Mouse (Mus musculus) right cerebral cortex, postnatal 36 days (tissue): ENCODE measurements around the gene Syt10.
"Not testable (repeated sequence)": the region's sequence is repeated elsewhere in the genome, so short reads cannot be mapped to it uniquely, and the experiment has no call there.

Source experiments
- DNase-seq, 2 experiments: peaks; one replicate each; pipeline ENCODE4 v3.0.0; 2022; ENCODE audit warnings: low spot score in 2 of 2, mixed read lengths in 1 of 2

Gene Syt10

DNA sequence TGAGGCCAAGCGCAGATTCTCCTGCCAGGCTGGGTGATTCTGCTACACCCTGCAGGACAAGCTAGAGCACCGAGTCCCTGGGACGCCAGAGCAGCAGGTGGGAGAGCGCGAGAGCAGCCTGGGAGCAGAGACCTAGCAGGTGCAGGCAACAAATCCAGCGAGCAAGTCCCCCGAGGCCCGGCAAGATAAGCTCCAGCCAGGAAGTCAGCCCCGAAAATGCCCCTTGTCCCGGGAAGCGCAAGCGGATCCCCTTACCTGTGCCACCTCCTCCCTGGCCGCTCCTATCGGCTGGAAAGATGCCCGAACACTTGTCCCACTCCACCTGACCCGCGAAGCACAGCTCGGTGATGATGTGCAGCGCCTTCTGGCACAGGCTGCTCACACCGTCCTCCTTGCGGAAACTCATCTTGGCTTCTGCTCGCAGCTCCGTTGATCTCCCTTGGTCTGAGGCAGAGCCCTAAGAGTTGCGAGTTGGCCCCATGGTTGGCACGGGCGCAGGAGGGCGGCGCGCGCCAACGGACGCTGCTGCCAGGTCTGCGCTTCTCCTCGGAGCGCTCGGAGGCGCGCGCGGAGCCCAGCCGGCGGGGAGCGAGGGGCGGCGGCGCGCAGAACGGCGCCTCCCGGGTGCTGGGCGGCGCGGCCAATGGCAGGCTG lies at the start of gene Syt10:
Syt10 (minus strand) TSS at position 497 of the 654 bp plus-strand sequence.
- peak; percentile 6 to 9 for DNase-seq

DNA sequence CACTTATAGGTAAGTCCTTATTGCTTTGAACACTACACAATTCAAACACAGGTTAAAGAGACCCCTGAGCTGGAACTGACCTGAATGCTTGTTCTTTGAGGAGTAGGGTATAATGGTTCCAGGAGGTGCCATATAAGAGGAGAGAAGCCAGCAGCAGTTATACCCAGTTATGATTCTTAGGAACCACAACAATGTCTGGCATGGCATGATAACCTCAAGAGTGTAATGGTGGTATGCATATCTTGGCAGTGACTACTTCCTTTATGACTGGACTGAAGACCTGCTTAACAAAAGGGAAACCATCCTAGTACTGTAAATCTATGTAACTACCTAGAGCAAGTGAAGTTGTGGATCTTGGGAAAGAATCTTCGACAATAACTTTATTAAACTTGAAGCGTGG lies 42.1 kb upstream of the Syt10 start:
- no peak for DNase-seq

DNA sequence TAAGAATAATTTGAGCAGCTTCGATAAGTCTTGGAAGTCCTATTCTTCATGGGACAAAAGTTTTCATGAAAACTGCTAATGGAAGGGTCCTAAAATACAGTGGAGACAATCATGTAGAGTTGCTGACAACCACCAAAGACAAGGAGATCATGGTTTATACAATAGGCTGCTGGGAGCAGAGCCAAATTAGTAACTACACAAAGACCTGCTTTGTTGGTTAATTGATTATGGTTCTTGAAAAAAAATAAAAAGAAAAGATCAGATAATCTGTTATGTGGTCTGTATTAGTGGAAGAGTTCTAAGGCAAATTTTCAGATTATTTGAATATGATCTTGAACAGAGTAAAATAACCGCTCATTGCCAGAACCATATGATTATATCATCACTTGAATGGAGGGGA lies 37.3 kb upstream of the Syt10 start:
- DNase-seq: no peak

DNA sequence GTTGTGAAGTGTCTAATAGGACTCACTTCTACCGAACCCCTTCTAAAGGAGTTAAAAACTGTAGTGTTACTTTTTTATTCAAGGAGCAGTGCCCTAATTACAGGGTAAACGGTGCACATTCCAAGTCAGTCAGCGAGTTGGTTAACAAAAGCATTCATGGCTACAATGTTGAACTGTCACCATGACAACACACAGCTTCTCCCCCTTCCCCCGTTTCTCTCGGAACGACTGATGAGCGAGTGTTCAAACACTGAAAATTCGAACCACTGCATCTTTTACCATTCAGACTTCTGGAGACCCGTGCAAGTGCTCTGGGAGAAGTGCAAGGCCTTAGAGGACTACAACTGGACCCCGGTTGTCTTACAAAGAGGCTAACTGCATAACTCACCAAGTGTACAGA lies 25.6 kb downstream of the Syt10 start:
- no peak for DNase-seq

DNA sequence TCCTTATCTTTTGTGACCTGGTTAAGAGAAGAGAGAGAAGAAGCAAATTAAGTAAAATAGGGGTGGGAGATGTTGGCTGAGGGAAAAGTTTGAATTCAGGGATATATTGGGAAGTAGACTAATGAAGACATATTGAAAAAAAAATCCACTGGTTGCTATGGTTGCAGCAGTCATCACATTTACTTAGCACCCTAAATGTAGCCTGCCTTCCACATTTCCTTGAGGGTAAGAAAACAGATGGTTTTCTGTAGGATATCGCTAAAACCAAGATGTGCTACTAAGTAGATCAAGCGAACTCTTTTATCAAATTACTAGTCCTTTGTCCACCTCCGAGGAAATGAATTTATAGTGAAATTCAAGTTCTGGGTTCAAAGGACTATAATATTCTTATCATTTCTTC lies 37.2 kb downstream of the Syt10 start:
- DNase-seq: no peak

DNA sequence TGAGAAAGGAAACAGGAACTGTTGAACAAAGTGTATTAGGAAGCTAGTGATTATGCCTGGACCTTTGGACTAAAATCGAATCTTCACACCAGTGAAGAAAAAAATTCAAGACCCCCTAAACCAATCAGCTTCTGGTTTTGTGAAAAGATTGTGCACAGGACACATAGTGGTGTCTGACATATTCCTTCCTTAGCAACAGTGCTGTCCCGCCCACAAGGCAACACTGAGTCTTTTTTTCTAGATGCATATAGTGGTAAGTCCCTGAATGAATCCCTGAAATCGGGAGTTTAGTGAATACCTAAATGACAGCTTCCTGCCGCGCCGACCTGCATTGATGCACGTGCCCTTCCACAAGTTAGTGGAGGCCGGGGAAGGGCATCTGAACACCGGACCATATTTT lies 61.7 kb downstream of the Syt10 start:
- DNase-seq: no peak

DNA sequence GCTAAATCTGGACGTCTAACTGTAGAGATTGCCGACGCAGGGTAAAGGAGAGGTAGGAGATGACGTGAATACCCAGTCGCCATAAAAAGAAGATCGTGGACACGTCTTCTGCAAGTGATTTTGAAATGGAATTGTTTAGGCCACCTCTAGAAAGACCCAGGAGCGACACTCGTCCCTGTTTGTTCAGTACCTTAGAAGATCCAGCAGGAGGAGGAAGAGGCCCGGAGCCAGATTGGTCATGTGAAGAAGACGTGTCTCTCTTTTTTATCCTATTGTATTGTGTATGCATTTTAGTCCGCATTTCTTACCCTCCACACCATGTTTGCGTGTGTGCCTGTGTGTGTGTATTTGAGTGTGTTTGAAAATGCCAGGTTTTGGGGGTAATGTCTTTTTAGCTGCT lies 75.6 kb downstream of the Syt10 start:
- DNase-seq: not testable (repeated sequence)

DNA sequence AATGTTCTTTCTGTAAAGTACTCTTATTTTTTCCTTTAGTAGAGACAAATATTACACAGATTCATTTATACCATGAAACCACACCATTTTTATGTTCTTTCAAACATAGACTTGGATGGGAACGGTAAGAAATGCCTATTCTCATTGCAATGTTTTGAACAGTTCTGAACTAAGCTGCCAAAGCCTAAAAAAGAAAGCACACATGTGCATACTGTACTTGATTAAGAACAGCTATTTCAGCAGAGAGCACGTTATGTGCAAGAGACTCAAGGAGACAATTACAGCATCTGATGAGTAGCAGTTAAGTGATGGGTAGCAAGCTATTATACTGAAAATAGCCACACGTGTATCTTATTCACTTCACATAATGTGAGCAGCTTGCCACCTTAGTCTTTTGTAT lies 108.0 kb downstream of the Syt10 start:
- DNase-seq: peak in 1 of 2 experiments; percentile 38
